ENCODE assay signal across 8 mouse cellular contexts in the genomic region with DNA sequence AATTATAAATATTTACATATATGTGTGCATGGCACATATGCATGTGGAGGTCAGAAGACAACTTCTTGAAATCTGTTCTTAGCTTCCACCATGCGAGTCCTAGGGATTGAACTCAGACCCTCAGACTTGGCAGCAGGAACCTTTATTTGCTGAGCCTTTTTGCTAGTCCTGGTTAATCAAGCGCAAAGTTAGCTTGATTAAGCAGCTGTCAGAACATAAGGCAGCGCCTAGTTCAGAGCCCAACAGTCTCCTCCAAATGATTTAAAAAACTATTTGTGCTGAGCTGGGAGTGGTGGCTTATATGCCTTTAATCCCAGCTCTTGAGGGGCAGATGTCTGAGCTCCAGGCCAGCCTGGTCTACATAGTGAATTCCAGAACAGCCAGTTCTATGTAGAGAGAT. TPM values are rescaled to one million over a fixed set of nuclear protein-coding genes. Genes with fewer than 3 reads are reported as not detected.
DNase-seq lines count a peak whose midpoint lies in the region; ATAC-seq and TF ChIP-seq lines count a peak whose summit lies in the region.

No protein-coding gene starts in this region.

- DNase-seq in layer of hippocampus, adult 9-11 months, result peak; percentile 75
- no peak for DNase-seq in layer of hippocampus, postnatal 10 days (ENCODE audit: low spot score in 2 of 2)
- DNase-seq in ovary, adult 18-20 months (ENCODE audit: low spot score), result no peak
- DNase-seq in urinary bladder, postnatal 36 days (ENCODE audit: low spot score in 2 of 2), result no peak
- DNase-seq in embryo, embryonic 10.5 days (ENCODE audit: low spot score), result no peak

- peaks cover 44% of the 10 kb centered on the region for H3K4me1 ChIP-seq in embryonic facial prominence, embryonic 15.5 days
- peaks cover 5% of the 10 kb centered on the region; the same call in 1 of the 2 replicates for H3K4me1 ChIP-seq in intestine, postnatal 0 days (replicated peaks; ENCODE audit: control insufficient read depth, insufficient read depth, low read length)
- H3K4me1 ChIP-seq in neural tube, embryonic 15.5 days, result peaks cover 53% of the 10 kb centered on the region

- no peaks in the 10 kb centered on the region for H3K9me3 ChIP-seq in embryonic facial prominence, embryonic 15.5 days (replicated peaks)
- H3K9me3 ChIP-seq in intestine, postnatal 0 days (ENCODE audit: control insufficient read depth), result no peaks in the 10 kb centered on the region
- H3K9me3 ChIP-seq in neural tube, embryonic 15.5 days (replicated peaks), result no peaks in the 10 kb centered on the region

- no peak overlapping the region for H3K9ac ChIP-seq in embryonic facial prominence, embryonic 15.5 days
- H3K9ac ChIP-seq in intestine, postnatal 0 days (ENCODE audit: low read depth, low read length), result peak overlapping the region; percentile 60; the same call in 1 of the 2 replicates
- 0 out of 2 replicates have a peak overlapping the region, but pooled peaks have one; percentile 11 for H3K9ac ChIP-seq in neural tube, embryonic 15.5 days (replicated peaks)

- H3K4me2 ChIP-seq in embryonic facial prominence, embryonic 15.5 days (replicated peaks), result peak overlapping the region; percentile 89
- peak overlapping the region; percentile 95; the same call in 1 of the 2 replicates for H3K4me2 ChIP-seq in intestine, postnatal 0 days (replicated peaks; ENCODE audit: low read depth)
- H3K4me2 ChIP-seq in neural tube, embryonic 15.5 days, result peak overlapping the region; percentile 95

- peak overlapping the region; percentile 98; the same call in 1 of the 2 replicates for H3K27ac ChIP-seq in embryonic facial prominence, embryonic 15.5 days (replicated peaks)
- H3K27ac ChIP-seq in intestine, postnatal 0 days (ENCODE audit: low read depth, low read length), result peak overlapping the region; percentile 96
- peak overlapping the region; percentile 97; the same call in 1 of the 2 replicates for H3K27ac ChIP-seq in neural tube, embryonic 15.5 days (replicated peaks)

- H3K4me3 ChIP-seq in embryonic facial prominence, embryonic 15.5 days (replicated peaks), result peak overlapping the region; percentile 55
- H3K4me3 ChIP-seq in intestine, postnatal 0 days (ENCODE audit: low read depth, low read length), result peak overlapping the region; percentile 68; the same call in 1 of the 2 replicates
- H3K4me3 ChIP-seq in neural tube, embryonic 15.5 days (replicated peaks), result peak overlapping the region; percentile 64

- H3K27me3 ChIP-seq in embryonic facial prominence, embryonic 15.5 days, result no peaks in the 10 kb centered on the region
- no peaks in the 10 kb centered on the region for H3K27me3 ChIP-seq in intestine, postnatal 0 days (replicated peaks; ENCODE audit: control insufficient read depth, insufficient read depth, low read length)
- H3K27me3 ChIP-seq in neural tube, embryonic 15.5 days (replicated peaks), result no peaks in the 10 kb centered on the region

- TF ChIP-seq CTCF in intestine, postnatal 0 days (IDR thresholded peaks at IDR 0.05; ENCODE audit: low read depth), result no peak

- H3K36me3 ChIP-seq in embryonic facial prominence, embryonic 15.5 days, result peaks cover 15% of the 10 kb centered on the region
- H3K36me3 ChIP-seq in intestine, postnatal 0 days (ENCODE audit: control insufficient read depth, insufficient read depth), result peaks cover 10% of the 10 kb centered on the region; the same call in 1 of the 2 replicates
- peaks cover 5% of the 10 kb centered on the region; the same call in 1 of the 2 replicates for H3K36me3 ChIP-seq in neural tube, embryonic 15.5 days

- WGBS in embryonic facial prominence, embryonic 15.5 days, result 62% methylated on average over 3 of the region's 3 CpGs
- WGBS in intestine, postnatal 0 days, result 64% methylated on average over 3 of the region's 3 CpGs
- WGBS in neural tube, embryonic 15.5 days, result 59% methylated on average over 3 of the region's 3 CpGs

- no peak for ATAC-seq in embryonic facial prominence, embryonic 15.5 days (ENCODE audit: insufficient number of reproducible peaks, low FRiP score, low TSS enrichment, low read depth)
- ATAC-seq in intestine, postnatal 0 days, result no peak
- no peak for ATAC-seq in neural tube, embryonic 15.5 days (ENCODE audit: low FRiP score)

RNA-seq across cellular contexts. Expression of a gene that starts 1.5 kb away (rescaled TPM):
- total RNA-seq in layer of hippocampus, postnatal 10 days (2021), result 10 to 100 TPM; 22.2 to 24.3 TPM
- 74.9 and 75.0 TPM in 2 replicates for polyA plus RNA-seq in embryonic facial prominence, embryonic 15.5 days (2015; fragmentation: Nextera tagmentation; extraction: Ambion mirVana)
- 54.6 and 57.8 TPM in 2 replicates for polyA plus RNA-seq in intestine, postnatal 0 days (2015; fragmentation: Nextera tagmentation; extraction: Ambion mirVana)
- polyA plus RNA-seq in neural tube, embryonic 15.5 days (2015; fragmentation: Nextera tagmentation; extraction: Ambion mirVana), result 69.7 and 73.1 TPM in 2 replicates

RNA-seq across cellular contexts. Expression of a gene that starts 28.8 kb away (rescaled TPM):
- 100 to 1,000 TPM; 118 TPM for total RNA-seq in layer of hippocampus, postnatal 10 days (2021)
- 24.4 and 26.3 TPM in 2 replicates for polyA plus RNA-seq in embryonic facial prominence, embryonic 15.5 days (2015; fragmentation: Nextera tagmentation; extraction: Ambion mirVana)
- 13.3 and 14.0 TPM in 2 replicates for polyA plus RNA-seq in intestine, postnatal 0 days (2015; fragmentation: Nextera tagmentation; extraction: Ambion mirVana)
- polyA plus RNA-seq in neural tube, embryonic 15.5 days (2015; fragmentation: Nextera tagmentation; extraction: Ambion mirVana), result 10.0 and 10.6 TPM in 2 replicates
